In the genomic region with DNA sequence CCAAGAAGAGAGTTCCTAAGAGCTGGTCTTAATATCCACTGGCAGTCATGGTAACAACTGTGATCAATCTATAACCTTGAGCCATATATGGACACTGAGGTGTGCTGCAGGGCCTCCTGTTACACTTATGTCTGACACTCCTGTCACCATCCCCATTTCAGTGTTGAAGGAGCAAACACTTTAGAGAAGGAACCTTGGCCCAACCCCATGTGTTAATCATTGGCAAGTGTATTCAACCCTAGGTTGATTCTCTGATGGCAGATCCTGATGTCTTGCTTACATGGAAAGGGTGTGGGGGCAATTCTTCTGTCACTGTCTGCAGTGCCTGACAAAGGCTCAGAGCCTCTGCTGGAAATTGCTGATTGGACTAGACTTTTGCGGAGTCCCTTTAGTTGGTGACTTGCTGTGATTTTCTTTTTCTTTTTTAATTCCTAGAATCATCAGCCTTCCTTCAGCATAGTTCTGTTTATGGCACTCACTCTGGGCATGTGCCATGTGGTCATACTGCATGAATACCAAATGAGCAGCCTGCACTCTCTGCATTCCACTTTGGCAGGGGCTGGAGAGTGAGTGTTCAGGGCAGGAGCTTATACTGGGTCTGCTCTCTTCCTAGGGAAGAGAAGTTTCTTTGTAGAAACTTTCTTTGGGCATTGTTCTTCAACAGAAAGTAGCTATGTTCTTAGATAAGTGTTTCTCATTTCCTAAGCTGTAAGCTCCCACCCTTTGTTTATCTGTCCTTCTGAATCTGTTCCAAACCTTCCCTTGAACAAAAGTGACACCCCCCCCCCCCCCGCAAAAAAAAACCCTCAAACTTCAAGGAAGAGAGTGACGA, we compare ENCODE assay signal across 11 mouse cellular contexts.
A peak's percentile ranks its signal among the peaks of the same experiment; 100 is the strongest.
DNase-seq lines count a peak whose midpoint lies in the region; ATAC-seq and TF ChIP-seq lines count a peak whose summit lies in the region.
"Had no signal": no experiment of that assay in that cellular context is flagged by ENCODE, and none has a peak within 500 bp of the region (broad histone marks: within the 10 kb centered on the region; RNA-seq: fewer than 3 reads in every experiment).

No protein-coding gene starts in this region.

- H3K4me1 ChIP-seq in hindbrain, embryonic 15.5 days (replicated peaks), result peaks cover 32% of the 10 kb centered on the region
- H3K4me1 ChIP-seq in hindbrain, embryonic 10.5 days (replicated peaks), result peaks cover 21% of the 10 kb centered on the region; the same call in 1 of the 2 replicates
- H3K4me1 ChIP-seq in forebrain, embryonic 11.5 days (replicated peaks; ENCODE audit: control insufficient read depth, insufficient read depth, low read length), result peaks cover 17% of the 10 kb centered on the region
- 0 out of 2 replicates have a peak, but pooled peaks cover 4% of the 10 kb centered on the region for H3K4me1 ChIP-seq in hindbrain, postnatal 0 days (ENCODE audit: insufficient read depth, low read length)
- peaks cover 4% of the 10 kb centered on the region; the same call in 1 of the 2 replicates for H3K4me1 ChIP-seq in lung, postnatal 0 days (ENCODE audit: insufficient read depth, low read depth, low read length)
- H3K4me1 ChIP-seq: liver, embryonic 15.5 days had no signal

- ATAC-seq in hindbrain, embryonic 15.5 days (ENCODE audit: low FRiP score, low read depth), result peak; percentile 62; the same call in 1 of the 2 replicates
- peak; percentile 81 for ATAC-seq in forebrain, embryonic 11.5 days (replicated peaks; ENCODE audit: low FRiP score)
- ATAC-seq in hindbrain, postnatal 0 days, result peak; percentile 72; the same call in 1 of the 2 replicates
- ATAC-seq in lung, postnatal 0 days, result peak; percentile 84

- H3K4me3 ChIP-seq in hindbrain, embryonic 15.5 days, result no peak overlapping the region
- no peak overlapping the region for H3K4me3 ChIP-seq in hindbrain, embryonic 10.5 days
- no peak overlapping the region for H3K4me3 ChIP-seq in forebrain, embryonic 11.5 days (ENCODE audit: low read depth, low read length)
- H3K4me3 ChIP-seq in hindbrain, postnatal 0 days (ENCODE audit: low read length), result no peak overlapping the region
- no peak overlapping the region for H3K4me3 ChIP-seq in lung, postnatal 0 days (ENCODE audit: low read depth, low read length)
- H3K4me3 ChIP-seq: gastrocnemius, adult 2 months; liver, embryonic 15.5 days had no signal

- DNase-seq in hindbrain, embryonic 10.5 days (ENCODE audit: low spot score), result no peak
- no peak for DNase-seq in forebrain, embryonic 11.5 days (ENCODE audit: low spot score)
- DNase-seq in hindbrain, postnatal 0 days (ENCODE audit: low spot score), result peak; percentile 50
- DNase-seq in lung, postnatal 0 days (ENCODE audit: low spot score), result peak; percentile 80
- no peak for DNase-seq in adrenal gland, postnatal 4 days (ENCODE audit: low spot score in 2 of 2)
- no peak for DNase-seq in MN1 (ENCODE audit: low spot score)
- no peak for DNase-seq in embryo, embryonic 9.5 days (ENCODE audit: extremely low spot score)
- DNase-seq: gastrocnemius, adult 2 months; layer of hippocampus, adult 9-11 months had no signal

- no peaks in the 10 kb centered on the region for H3K27me3 ChIP-seq in hindbrain, embryonic 15.5 days
- H3K27me3 ChIP-seq in hindbrain, embryonic 10.5 days (ENCODE audit: insufficient read depth, poor library complexity, severe bottlenecking), result no peaks in the 10 kb centered on the region
- no peaks in the 10 kb centered on the region for H3K27me3 ChIP-seq in forebrain, embryonic 11.5 days (ENCODE audit: control insufficient read depth, insufficient read depth, low read length)
- H3K27me3 ChIP-seq in hindbrain, postnatal 0 days (ENCODE audit: insufficient read depth, low read length), result no peaks in the 10 kb centered on the region
- no peaks in the 10 kb centered on the region for H3K27me3 ChIP-seq in lung, postnatal 0 days (replicated peaks; ENCODE audit: insufficient read depth, low read length)
- H3K27me3 ChIP-seq: liver, embryonic 15.5 days had no signal

- H3K9ac ChIP-seq in hindbrain, embryonic 15.5 days, result no peak overlapping the region
- H3K9ac ChIP-seq in forebrain, embryonic 11.5 days (ENCODE audit: low read length), result no peak overlapping the region
- no peak overlapping the region for H3K9ac ChIP-seq in hindbrain, postnatal 0 days (replicated peaks; ENCODE audit: low read length)
- no peak overlapping the region for H3K9ac ChIP-seq in lung, postnatal 0 days (replicated peaks; ENCODE audit: low read depth)
- H3K9ac ChIP-seq: liver, embryonic 15.5 days had no signal

- H3K4me2 ChIP-seq in hindbrain, embryonic 15.5 days, result no peak overlapping the region
- no peak overlapping the region for H3K4me2 ChIP-seq in forebrain, embryonic 11.5 days (ENCODE audit: low read depth, low read length, severe bottlenecking)
- H3K4me2 ChIP-seq in hindbrain, postnatal 0 days (ENCODE audit: low read depth, low read length), result no peak overlapping the region
- no peak overlapping the region for H3K4me2 ChIP-seq in lung, postnatal 0 days (replicated peaks; ENCODE audit: low read depth, low read length)
- H3K4me2 ChIP-seq: liver, embryonic 15.5 days had no signal

- H3K36me3 ChIP-seq in hindbrain, embryonic 15.5 days, result no peaks in the 10 kb centered on the region
- H3K36me3 ChIP-seq in hindbrain, embryonic 10.5 days, result no peaks in the 10 kb centered on the region
- no peaks in the 10 kb centered on the region for H3K36me3 ChIP-seq in forebrain, embryonic 11.5 days (ENCODE audit: control insufficient read depth, insufficient read depth, low read length)
- no peaks in the 10 kb centered on the region for H3K36me3 ChIP-seq in hindbrain, postnatal 0 days (ENCODE audit: insufficient read depth, low read length)
- H3K36me3 ChIP-seq in lung, postnatal 0 days (ENCODE audit: insufficient read depth, low read length), result no peaks in the 10 kb centered on the region
- H3K36me3 ChIP-seq: liver, embryonic 15.5 days had no signal

- 0 out of 2 replicates have a peak overlapping the region, but pooled peaks have one; percentile 12 for H3K27ac ChIP-seq in hindbrain, embryonic 15.5 days (replicated peaks)
- H3K27ac ChIP-seq in hindbrain, embryonic 10.5 days, result no peak overlapping the region
- H3K27ac ChIP-seq in forebrain, embryonic 11.5 days (ENCODE audit: low read depth, low read length), result peak overlapping the region; percentile 12; the same call in 1 of the 2 replicates
- H3K27ac ChIP-seq in hindbrain, postnatal 0 days, result no peak overlapping the region
- H3K27ac ChIP-seq in lung, postnatal 0 days (ENCODE audit: low read length), result peak overlapping the region; percentile 75
- H3K27ac ChIP-seq: gastrocnemius, adult 2 months; liver, embryonic 15.5 days had no signal

- no peaks in the 10 kb centered on the region for H3K9me3 ChIP-seq in hindbrain, embryonic 15.5 days
- H3K9me3 ChIP-seq in hindbrain, embryonic 10.5 days, result no peaks in the 10 kb centered on the region
- H3K9me3 ChIP-seq in forebrain, embryonic 11.5 days (ENCODE audit: control insufficient read depth, low read length), result no peaks in the 10 kb centered on the region
- H3K9me3 ChIP-seq in hindbrain, postnatal 0 days (ENCODE audit: low read length), result no peaks in the 10 kb centered on the region
- H3K9me3 ChIP-seq in lung, postnatal 0 days (ENCODE audit: low read length), result no peaks in the 10 kb centered on the region
- H3K9me3 ChIP-seq: liver, embryonic 15.5 days had no signal

- no peak for TF ChIP-seq CTCF in hindbrain, postnatal 0 days (IDR thresholded peaks at IDR 0.05; ENCODE audit: low read depth)
- TF ChIP-seq CTCF in lung, postnatal 0 days (IDR thresholded peaks at IDR 0.05), result no peak

- 58% methylated on average over 3 of the region's 3 CpGs for WGBS in hindbrain, embryonic 15.5 days
- WGBS in hindbrain, embryonic 10.5 days, result 67% methylated on average over 3 of the region's 3 CpGs
- WGBS in forebrain, embryonic 11.5 days, result 55% methylated on average over 3 of the region's 3 CpGs
- whole genome bisulfite sequencing in hindbrain, postnatal 0 days, result 37% methylated on average over 3 of the region's 3 CpGs
- 27% methylated on average over 3 of the region's 3 CpGs for WGBS in lung, postnatal 0 days

- no peak for TF ChIP-seq EP300 in lung, postnatal 0 days (IDR thresholded peaks at IDR 0.05)

Comparison
In these comparisons a context has a peak if more than half of its experiments do, and no peak if none do; other contexts are left out.
1. H3K27ac ChIP-seq: peak in hindbrain, embryonic 15.5 days (single experiment), forebrain, embryonic 11.5 days (single experiment) and lung, postnatal 0 days (single experiment); none in hindbrain, embryonic 10.5 days (single experiment) and hindbrain, postnatal 0 days (single experiment).
2. DNase-seq: peak in hindbrain, postnatal 0 days (single experiment) and lung, postnatal 0 days (single experiment); none in hindbrain, embryonic 10.5 days (single experiment), forebrain, embryonic 11.5 days (single experiment), adrenal gland, postnatal 4 days (0 of 2), MN1 (single experiment) and embryo, embryonic 9.5 days (single experiment).
3. Peak in every context shown above with its lines, with median percentiles within 50 percentile points of each other: ATAC-seq.